Mouse (Mus musculus) frontal cortex, postnatal 14 days (tissue): ENCODE data around the gene Paox.

Source experiments
- DNase-seq, 2 experiments: peaks; one replicate each; pipeline ENCODE4 v3.0.0; 2022; ENCODE audit warnings: low spot score in 2 of 2

The Paox gene

GRCm38 (mm10) chr7:140170863-140171262, 55.3 kb downstream of the Paox start:
- DNase-seq: no peak

- no peak for DNase-seq
These were observed 57.3 kb downstream of the Paox start, which contains the start of gene Olfr523 for GRCm38 (mm10) chr7:140172936-140173335. TSS of gene Olfr523 (plus strand) at chr7:140173217.

GRCm38 (mm10) chr7:140179176-140179575, 63.6 kb downstream of the Paox start:
- DNase-seq: no peak

- no peak for DNase-seq
These were observed 65.1 kb downstream of the Paox start for GRCm38 (mm10) chr7:140180692-140181091.

- no peak for DNase-seq
These were observed 68.6 kb downstream of the Paox start for GRCm38 (mm10) chr7:140184206-140184605.
